Mouse (Mus musculus) frontal cortex, postnatal 10 days (tissue): ENCODE results near the gene Gm20388.

Experiments
- DNase-seq, 2 experiments: peaks; one replicate each; pipeline ENCODE4 v3.0.0; 2022; ENCODE audit warnings: low spot score in 2 of 2, mixed read lengths in 1 of 2

Gene Gm20388

DNA sequence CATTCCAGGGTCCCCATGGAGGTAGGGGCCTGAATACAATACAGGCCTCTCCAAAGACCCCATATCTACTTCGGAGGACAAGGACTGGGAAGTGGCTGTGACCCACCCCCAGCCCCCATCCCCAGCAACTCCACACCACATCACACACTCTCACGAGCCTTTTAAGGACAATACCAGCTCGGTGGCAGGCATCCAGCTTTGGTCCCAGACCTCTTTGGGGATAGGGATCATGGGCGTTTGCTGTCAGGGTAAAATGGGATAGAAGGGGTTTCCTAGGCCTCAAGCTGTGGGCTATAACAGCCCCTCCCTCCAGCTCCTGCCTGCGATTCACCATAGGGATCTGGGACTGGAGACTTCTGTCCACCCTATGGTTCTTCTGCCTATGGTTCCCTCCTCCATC, 281.0 kb downstream of the Gm20388 start:
- DNase-seq: no peak

DNA sequence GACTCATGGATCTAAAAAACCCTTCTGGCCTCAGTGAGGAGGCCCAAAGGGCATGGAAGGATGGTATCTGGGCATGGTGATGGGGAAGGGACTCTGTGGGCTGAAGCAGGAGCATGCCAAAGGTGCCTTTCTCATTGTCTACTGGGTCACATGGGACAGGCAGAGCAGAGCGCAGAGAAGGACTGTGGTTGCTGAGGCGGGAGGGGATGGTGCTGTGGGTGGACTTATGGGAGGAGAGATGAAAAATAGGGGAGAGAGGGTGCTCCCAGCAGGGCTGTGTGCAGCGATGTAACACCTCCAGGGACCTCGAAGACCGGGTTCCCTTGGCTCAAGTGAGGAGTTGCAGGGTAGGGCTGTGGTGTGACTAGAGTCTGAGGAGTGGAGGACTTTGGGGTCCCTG, 281.5 kb downstream of the Gm20388 start:
- DNase-seq: no peak

DNA sequence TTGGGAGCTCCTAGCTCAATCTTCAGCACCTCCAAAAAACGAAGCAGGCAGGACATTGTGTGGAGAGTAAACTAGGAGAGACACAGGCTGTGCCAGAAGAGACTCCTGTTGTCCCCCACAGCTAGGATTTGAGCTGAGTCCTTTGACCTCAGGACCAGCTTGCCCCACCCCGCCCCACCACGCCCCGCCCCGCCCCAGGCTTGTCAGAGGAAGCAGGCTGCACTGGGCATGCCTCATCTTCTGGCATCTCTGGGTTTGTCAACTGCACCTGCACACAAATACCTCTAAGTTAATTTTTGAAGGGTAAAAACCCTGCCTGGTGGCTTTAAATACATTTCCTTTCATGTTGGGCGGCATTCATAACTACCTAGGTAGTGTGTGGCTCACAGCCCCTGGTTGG, 290.7 kb downstream of the Gm20388 start:
- no peak for DNase-seq

DNA sequence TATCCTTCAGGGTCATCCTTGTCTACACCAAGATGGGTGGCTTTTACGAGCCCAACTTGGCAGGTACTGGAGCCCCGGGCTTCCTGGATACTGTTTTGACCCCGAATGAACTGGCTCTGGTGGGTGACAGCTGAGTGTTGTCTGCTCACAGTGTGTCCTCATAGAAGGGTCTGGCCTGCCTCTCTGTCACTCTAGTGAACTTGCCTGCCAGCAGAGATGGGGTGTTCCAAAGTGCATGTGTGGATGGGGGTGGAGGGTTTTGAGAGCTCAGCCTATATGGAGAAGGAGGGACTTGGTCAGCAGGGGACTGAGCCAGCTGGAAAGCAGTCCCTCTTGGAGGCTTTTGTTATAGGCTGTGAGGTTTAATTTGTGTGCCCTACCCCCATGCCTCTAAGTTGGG, 291.9 kb downstream of the Gm20388 start:
- no peak for DNase-seq

DNA sequence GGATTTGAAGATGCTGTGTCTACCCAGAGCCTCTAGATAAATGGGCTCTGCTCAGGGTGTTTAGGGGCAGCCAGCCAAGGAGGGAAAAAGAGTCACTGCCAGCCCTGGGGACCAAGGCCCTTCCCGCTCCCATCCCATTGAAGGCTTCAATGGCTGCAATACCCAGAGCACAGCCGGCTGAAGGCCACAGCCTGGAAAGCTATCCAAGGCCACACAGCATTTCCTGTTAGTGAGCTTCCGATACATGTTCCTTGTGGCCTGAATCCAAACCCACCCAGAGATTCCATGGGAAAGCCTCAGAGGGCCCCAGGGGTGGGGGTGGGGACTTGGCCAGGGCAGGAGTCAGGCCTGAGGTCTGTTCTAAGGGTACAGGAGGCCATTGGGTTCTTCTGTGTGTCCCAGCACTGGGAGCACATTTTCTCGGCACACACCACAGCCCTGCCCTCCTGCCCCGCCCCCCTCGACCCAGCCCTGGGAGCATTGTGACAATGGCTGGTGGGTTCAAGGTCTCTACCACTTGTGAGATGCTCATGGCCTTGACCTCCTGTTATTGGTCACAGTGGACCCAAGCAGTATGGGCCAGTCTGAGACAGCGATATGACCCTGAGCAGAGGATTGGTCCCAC, 294.2 kb downstream of the Gm20388 start:
- no peak for DNase-seq

DNA sequence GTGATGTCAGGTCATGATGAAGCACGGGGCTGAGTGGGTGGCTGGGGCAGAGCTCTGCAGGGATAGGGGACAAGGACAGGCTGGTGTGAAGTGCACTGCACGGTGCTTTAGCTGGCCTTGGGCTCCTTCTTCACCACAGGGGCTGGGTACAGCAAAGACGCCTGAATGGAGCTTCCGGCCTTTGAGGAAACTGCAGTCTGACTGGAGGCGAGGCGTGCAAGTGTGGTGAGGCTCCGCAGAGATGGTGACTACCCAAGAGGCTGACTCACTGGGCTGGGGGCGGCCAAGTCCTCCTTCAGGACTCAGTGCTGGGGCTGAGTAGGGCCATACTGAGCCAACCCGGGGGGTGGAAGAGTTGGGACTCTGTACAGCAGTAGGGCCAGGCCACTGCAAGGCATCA, 295.3 kb downstream of the Gm20388 start:
- no peak for DNase-seq

DNA sequence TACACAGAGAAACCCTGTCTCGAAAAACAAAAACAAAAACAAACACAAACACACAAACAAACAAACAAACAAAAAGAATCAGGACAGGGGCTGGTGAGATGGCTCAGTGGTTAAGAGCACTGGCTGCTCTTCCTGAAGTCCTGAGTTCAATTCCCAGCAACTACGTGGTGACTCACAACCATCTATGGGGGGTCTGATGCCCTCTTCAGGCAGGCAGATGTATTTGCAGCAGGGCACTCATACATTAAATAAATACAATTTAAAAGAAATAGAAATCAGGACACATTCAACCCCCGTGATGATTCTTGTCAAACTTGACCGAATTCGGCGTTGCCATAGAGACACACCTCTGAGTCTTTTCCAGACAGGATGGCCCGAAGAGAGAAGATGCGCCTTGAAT, 296.7 kb downstream of the Gm20388 start:
- no peak for DNase-seq

DNA sequence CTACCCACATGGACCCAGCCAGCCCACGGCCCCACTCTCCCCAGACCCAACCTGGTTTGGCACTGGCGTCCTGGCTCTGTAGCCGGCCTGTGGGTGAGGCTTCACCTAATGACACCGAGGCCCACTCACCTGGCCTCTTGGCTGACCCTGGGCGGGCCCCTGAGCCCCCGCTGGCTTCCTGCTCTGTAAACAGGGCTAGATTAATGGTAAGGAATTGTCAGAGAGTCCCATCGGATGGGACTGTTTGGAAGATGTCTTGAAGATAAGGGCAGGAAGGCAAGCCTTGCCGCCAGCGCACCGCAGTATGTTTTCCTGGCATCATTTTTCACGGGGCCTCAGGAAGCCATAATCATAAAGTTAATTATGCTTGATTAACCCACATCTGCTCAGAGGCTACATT, 297.5 kb downstream of the Gm20388 start:
- no peak for DNase-seq

DNA sequence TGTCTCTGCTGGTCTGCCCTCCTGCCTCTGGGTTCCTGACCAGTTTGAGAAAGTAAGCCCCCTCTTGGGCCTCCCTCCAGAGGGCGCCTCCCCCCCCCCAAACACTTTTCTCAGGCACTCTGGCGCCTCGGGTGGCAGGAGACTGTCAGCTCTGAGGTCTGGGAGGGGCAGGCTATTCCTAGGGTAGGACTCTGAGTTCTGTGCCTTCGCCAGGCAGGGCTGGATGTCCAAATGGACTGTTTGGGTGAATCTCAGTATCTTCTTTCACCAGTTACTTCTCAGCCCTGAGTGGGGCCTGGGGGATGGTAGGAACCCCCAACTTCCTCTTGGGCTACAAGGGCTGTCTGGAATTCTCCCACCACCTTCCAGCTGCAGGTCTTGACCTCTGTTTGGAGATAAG, 300.7 kb downstream of the Gm20388 start:
- DNase-seq: no peak

DNA sequence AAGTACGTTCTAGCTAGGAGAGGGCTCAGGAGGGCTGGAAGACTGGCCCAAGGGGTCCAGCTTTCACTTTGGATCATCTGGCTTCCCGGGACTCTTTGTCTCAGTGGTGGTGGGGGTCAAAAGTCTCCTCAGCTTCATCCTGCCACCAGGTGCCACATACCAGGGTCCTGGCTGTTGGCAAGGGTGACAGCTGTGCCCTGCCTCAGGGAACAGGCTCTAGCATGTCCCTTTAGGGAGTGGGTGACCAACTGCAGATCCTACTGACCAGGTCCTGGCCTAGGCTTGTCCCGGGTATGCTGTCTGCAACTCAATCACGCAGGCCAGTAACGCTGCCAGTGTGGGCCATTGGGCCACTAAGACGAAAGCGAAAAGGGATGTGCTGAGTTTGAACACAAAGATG, 302.0 kb downstream of the Gm20388 start:
- DNase-seq: no peak

DNA sequence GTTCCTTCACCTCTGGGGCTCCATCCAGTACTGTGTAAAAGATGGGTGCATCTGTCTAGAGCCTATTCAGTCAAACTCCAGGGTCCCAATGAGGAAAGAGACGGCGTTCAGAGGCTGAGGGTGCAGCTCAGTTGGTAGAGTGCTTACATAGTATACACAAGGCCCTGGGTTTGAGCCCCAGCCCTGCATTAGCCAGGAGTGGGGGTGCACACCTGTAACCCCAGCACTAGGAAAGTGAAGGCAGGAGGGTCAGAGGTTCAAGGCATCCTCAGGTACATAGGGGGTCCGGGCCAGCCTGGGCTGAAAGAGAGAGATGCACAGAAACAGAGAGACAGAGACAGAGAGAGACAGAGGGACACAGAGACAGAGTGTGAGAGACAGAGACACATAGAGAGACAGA, 302.6 kb downstream of the Gm20388 start:
- no peak for DNase-seq

DNA sequence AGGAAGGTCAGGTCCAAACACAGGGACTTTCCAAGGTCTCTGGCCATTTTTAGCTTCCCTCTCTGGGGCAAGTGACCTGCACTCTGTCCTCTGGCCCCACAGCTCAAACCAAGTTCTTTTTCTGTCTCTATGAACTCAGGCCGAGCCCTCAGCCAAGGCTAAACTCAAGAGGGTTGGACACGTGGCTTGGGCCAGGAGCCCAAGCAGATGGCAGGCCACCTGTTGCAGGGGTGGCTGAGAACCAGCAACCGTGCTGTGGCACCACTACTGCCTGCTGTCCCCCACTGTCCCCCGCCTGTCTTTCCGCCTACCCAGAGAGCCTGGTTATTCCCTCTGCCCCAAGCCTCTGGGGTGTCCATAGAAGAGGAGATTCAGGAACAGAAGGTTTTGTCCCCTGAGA, 303.3 kb downstream of the Gm20388 start:
- no peak for DNase-seq

DNA sequence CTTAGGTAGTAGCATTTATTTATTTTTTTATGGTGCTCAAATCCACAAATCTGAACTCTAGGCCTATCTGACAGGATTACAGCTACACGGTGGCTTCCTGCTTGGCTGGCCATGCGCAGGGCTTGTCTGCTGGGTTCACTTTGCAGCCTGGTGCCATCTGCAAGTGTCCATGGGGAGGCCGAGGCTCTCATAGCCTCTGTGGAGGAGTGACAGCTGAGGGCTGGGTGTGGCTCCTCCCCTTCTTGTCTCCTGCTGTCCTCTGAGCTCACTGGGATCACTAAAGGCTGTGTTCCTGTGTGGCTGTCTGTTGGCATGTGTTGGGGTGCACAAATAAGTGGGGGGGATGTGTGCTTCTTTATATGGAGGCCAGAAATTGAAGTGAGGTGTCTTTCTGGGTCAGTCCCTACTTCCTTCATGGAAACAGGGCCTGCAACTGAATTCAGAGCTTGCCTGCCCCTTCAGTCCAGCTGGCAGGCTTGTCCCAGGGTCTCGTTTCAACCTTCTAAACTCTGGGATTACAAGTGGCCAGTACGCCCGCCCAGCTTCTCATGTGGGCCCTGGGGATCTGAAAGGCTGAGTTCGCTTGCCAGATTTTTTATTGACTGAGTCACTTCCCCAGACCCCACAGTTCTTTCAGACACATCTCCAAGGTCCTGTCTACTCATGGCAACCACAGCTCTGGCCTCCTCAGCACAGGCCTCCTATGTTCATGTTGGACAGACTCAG, 304.9 kb downstream of the Gm20388 start:
- no peak for DNase-seq

DNA sequence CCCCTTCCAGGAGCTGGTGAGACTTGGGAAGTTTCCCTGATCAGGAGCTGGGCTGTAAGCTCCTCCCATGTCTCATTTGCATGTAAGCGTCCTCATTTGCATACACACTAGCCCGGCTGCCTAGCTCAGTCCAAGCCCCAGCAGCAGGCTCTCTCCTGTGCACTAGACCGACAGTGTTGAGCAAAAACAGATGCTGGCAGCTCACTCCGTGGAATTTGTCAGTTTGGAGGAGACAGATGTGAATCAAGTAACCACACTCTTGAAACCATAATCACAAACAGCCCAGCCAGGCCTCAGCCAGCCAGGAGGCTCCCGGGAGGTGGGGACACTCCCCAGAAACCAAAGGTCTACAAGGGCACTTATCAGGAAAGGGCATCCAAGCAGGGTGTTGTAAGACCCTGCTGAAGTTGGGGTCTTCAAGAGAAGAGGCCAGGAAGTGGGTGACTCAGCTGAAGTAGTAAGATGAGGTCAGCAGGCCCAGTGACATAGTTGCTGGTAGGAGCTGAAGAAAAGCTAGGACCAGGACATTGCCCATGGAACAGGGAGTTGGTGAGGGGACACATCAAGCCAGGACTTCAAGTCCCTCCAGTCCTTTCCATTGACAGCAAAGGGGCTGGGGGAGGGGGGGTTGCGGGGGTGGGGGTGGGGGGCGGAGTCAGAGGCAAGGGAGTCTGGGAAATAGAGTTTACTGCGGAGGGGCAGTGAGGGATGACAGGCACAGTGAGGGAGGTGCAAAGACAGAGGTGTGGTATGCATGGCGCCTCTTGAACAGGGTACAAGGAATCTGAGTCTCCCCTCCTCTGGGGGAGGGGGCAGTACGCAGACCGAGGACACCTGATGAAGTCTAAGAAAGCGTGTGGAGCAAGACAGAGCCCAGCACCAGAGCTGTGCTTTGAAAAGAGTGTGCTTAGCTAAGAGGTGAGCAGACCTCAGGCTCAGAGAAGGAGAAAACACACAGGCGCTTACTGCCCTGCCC, 306.5 kb downstream of the Gm20388 start:
- DNase-seq: no peak

DNA sequence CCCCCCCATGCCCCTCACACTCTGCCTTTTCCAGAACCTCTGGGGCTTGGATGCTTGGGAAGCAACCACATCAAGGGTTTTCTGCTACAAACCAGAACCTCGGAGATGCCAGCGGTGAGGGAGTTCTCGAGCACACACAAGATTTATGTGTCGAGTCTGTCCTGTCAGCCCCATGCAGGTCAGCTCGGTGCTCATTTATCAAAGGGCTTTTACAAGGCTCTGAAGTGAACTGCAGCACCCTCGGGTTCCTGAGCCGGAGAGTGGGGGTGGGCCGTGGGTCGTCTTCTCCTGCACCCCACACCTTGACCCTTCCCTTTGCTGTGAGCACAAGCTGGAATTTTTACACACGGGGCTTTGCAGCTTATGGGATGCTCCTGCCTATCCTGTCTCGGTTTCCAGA, 311.9 kb downstream of the Gm20388 start:
- DNase-seq: no peak

DNA sequence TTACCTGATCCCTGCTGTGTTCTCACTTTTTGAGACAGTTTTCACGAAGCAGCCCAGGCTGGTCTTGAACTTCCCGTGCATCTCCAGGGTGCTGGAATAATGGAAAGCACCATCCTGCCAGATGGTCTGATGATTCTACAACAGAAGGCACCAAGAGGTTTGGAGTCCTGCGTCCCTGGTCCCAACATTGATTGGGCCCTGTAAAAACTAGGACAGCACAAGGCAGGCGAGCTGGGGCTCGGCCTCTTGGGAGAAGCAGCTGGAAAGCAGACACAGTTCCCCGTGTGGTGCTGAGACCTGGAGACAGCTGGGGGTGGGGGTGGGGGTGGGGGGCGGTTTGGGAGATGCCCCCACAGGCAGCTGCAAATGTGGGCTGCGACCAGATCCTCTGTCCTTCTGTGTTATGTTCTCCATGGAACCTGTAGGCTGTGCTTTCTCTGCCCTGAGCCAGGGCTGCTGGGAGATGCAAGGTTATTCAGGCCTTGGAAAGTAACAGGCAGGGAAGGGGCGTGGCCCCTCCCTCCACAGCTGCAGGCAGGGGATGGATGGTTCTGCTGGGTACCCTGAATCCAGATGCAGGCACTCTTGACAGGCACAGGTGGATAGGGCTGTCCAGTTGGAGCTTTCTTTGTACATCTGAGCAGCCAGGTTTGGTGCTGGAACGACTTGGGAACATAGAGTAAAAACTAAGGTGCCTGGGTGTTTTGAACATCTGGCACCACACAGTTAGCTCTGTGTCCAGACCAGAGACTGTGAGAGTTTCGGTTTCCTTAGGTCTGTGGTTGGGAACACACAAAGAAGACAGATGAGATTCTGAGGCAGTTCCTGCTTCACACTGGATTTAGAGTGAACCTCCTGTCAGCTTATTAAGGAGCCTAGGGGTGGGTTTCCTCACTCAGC, 314.1 kb downstream of the Gm20388 start:
- no peak for DNase-seq

DNA sequence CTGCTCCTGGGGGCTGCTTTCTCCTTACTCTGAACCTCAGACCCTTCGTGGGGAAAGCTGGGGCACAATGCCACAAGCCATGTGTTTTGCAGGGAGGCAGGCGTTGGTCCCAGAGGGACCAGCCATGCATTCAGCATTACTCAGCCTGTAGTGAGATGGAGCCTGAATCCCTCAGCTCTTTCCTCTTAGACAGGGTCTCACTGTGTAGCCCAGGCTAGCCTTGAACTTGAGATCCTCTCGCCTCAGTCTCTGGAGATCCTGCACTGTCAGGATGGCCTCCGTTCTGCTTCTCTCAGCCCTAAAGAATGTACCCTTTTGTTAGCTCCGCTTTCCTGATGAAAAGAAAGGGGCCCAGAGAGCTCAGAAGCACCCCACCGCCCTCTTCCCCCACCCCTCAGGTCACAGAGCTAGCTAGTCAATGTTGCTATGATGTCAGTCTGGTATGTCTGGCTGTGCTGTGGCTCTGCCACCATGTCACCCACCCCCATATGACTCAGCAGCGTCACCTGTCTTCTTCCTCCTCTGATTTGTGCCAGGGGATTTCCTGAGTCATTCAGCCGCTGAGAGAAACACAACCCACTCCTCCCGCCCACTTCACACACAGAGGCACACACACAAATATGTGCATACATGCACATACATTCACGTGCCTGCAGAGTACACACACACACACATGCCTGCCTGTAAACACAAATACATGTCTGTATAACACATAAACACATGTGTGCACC, 314.9 kb downstream of the Gm20388 start:
- DNase-seq: peak in 1 of 2 experiments; percentile 68

DNA sequence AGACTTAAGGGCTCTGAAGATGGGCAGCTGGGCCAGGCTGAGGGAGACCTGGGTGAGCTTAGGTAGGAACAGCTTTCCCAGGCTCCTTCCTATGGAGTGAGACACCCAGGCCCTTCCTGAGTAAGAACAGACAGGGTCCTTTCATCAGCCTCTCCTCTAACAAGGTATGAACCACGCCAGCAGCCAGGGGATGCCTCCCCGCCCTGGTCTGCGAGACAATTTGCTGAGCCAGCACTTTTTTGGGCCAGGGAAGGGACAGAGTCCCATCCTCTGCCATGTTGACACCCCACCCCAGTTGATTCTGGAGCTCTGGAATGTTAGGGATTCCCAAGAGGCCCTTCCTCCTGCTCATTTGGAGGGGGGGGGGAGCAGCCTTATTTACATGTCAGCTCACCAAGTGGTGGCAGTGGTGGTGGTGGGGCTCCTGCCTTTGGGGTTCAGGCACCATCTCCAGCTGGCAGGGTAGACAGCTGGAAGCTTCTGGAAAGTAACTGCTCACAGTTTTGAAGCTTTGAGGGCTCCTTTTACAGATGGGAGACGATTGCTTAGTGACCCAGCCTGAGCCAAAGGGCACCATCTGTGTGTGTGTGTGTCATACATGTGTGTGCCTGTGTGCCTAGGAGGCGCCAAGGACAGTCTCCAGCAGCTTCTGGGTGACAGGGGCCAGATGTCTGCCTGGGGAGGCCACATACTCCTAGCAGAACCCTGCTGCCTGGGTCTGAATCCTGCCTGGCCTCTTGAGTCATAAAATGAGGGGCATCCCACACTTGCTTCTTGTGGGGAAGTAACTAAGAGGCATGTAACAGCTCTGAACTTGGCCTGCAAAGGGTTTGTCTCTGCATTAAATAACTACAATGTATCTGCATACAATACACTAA, 316.3 kb downstream of the Gm20388 start:
- no peak for DNase-seq

DNA sequence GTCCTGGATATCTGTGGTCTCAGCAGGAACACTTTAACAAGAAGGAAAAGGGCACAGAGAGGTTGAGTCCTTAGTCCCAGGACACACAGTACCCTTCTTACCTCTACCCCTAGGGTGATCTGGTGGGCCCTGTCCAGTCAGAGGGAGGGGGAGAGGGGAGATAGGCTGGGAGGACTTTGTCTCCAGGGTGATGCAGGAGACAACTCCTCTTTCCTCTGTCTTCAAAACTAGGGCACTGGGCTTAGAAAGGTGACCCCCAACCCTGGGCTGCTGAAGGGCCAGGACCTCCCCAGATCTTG, 316.9 kb downstream of the Gm20388 start:
- DNase-seq: no peak
